Mouse (Mus musculus) MEL-GATA-1-ER (cell line): Measurements from ENCODE around the gene Anks6.
"Not testable (repeated sequence)": the region's sequence is repeated elsewhere in the genome, so short reads cannot be mapped to it uniquely, and the experiment has no call there.

Experiments used
- DNase-seq: peaks from one replicate; pipeline ENCODE4 v3.0.0-alpha.2; 2012; ENCODE audit warnings: low read depth; ENCODE audit errors: extremely low read depth

The Anks6 gene

DNA sequence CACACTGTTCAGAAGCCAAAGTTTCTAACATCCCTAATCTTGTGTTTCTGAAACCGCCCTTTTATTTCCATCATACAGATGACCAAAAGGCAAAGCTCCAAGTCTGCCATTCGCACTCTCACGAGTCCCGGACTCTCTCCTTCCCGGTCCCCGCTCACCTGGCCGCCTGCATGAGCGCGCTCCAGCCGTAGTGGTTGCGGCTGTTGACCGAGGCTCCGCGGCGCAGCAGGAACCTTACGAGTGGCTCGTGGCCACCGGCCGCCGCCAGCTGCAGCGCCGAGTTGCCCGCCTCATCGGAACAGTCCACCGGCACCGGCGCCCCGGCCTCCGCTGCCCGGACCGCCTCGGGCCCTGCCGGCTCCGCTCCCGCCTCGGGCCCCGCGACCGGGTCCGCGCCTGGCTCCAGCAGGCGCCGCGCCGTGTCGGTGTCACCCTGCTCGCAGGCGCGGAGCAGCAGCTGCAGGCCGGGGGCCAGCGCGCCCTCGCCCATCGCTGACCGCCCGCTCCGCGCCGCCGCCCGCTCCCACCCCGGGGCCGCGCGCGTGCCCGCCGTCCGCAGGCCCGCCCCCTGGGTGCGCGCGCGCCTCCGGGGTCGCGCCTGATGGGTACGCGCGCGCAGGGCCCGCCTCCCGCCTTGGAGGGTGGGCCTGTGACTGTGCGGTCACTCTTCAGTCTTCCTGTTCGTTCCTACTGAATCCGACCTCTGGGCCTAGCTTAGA, at the start of gene Anks6:
Gene Anks6 (minus strand): TSS at position 637 of the 719 bp plus-strand sequence.
- DNase-seq, result no peak

- no peak for DNase-seq
Measured at GRCm38 (mm10) chr4:47103561-47103960, 46.3 kb upstream of the Anks6 start.

- no peak for DNase-seq
Measured at GRCm38 (mm10) chr4:47093647-47094046, 36.4 kb upstream of the Anks6 start.

GRCm38 (mm10) chr4:47093161-47093560, 35.9 kb upstream of the Anks6 start:
- DNase-seq, result no peak

DNA sequence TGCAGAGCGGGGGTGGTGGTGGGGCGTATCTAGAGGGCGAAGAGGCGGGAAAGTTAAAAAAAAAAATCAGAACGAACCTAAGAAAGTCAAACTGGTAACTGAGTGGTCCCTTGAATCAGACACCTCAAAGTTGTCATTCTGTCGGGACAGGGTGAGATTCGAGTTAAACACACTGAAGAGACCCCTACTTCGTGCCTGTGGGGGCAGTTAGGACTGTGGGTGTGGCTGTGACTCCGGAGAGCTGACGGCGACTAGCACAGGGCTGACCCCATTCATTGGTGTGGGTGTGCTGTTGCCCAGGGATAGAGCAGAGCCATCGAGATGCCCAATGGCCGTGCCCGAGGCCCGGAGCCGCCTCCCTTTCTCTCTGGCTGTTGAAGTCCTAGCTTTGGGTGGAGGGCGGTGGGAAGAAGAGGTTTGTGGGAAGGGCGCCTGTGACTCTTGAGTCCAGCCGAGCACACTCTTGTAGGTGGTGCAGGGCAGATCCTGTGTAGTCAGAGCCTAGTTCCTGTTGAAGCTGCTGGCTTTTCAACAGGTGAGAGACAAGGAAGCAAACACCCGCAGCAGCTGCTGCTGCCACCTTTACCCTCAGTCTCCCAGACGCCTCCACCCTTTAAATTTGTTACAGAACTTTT, 35.3 kb upstream of the Anks6 start:
- no peak for DNase-seq

DNA sequence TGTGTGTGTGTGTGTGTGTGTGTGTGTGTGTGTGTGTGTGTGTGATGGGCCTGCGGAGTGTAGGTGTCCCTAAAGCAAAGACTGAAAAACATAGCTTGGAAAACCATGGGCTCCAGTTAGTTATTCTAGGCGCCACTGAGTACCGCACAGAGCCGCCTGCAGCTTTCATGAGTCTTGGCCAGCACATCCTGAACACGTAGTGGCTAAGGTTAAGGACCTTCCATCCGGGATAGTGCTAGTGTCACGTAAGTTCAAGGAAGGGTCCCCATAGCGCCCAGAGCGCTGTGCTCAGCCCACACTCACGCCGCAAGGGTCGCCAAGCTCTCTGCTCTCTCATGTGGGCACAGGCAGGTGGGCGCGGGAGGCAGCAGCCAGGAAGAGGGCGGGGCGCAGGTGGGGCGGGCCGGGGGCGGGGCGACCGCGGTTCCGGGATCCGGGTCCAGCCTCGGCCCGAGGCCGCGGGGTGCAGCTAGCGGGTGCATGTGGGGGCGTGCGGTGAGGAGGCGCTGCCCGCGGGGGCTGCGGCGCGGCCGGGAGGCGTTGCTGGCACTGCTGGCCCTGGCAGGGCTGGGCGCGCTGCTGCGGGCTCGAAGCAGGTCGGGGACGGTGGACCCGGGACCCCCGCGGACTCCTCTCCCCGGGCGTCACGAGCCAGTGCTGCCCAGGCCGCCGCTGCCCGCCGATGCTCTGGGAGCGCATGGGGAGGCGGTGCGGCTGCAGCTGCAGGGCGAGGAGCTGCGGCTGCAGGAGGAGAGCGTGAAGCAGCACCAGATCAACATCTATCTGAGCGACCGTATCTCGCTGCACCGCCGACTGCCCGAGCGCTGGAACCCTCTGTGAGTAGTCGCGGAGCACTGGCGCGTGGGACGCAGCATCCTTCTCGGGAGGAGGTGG, 34.5 kb upstream of the Anks6 start, which contains the start of gene Galnt12:
Gene Galnt12 (plus strand): TSS at position 417 of the 894 bp plus-strand sequence.
- no peak for DNase-seq

DNA sequence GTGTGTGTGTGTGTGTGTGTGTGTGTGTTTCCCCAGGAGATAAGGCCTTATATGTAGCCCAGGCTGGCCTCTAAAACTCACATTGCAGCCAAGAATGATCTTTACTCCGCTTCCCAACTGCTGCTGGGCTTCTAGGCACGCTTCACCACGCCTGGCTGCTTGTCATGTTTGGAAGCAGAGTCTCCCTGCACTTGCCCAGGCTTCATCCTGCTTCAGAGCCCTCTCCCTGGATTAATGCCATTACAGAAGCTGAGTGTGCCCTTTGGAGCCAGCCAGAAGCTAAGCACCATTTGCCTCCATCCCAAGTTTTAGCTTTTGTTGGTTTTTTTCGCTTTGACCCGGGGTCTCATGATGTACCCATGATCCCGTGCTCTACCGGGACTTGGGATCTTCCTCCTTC, 31.4 kb upstream of the Anks6 start:
- no peak for DNase-seq

GRCm38 (mm10) chr4:47083824-47084223, 26.6 kb upstream of the Anks6 start:
- no peak for DNase-seq

DNA sequence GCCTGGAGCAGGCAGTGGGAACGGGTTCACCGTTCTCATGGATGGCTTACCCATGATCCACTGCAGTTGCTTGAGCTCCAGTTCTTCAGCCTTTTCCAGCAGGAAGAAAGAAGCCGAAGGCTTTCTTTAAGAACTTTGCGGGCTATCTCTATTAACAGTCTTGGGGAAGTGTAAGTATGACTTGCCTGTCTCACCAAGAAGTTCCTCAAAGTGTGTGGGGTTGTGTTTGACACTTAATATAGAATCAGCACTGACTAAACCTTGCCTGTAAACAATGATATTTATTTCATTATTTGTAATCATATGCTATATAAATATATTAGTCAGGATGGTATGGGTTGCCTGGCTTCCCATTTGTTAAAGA, 23.4 kb upstream of the Anks6 start:
- DNase-seq, result no peak

DNA sequence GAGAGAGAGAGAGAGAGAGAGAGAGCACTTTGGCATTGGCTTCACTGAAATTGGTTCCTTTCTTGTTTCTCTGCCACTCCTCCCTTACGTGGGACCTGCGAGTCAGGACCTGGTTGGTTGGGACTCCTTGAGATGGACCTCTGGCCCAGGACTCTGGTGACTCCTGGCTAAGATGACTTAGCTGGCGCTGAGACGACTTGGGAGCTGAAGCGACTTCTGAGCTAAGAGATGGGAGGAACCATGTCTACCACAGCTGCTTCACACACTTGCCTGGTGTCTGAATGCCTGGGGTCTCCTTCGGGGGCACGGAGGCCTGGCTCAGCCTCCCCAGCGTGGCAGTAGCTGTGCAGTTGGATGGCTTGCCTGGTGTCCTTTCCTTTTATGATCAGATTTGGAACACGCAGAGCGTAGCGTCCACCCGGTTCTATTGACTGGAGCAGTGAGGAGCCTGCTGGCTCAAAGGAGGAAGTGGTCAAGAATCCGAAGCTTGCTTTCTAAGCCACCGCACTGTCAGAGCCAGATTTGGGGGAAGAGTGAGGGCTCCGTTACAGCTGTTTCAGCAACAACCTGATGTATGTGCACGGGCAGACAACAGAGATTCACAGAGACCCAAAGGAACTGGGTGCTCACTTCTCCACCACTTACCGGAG, 22.9 kb upstream of the Anks6 start:
- no peak for DNase-seq

- no peak for DNase-seq
Measured at GRCm38 (mm10) chr4:47075054-47075453, 17.8 kb upstream of the Anks6 start.

DNA sequence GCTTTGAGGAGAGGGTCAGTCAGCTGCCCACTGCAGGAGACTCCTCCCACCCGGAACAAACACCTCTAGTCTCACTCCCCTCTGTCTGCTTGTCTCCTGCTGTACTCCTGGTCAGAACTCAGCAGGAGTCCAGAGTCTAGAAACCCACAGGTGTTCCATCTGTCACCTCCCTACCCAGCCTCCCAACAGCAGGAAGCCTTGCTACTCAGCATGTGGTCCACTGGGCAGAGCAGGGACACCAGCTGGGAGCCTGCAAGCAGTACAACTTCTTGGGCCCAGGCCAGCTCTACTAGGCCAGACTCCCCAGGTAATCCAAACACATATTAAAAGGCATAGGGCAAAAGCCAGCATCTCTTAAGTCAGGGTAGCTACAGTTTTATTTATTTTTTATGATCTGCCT, 3.7 kb upstream of the Anks6 start:
- no peak for DNase-seq

- no peak for DNase-seq
Measured at GRCm38 (mm10) chr4:47057510-47058325, 491 bp upstream of the Anks6 start.

DNA sequence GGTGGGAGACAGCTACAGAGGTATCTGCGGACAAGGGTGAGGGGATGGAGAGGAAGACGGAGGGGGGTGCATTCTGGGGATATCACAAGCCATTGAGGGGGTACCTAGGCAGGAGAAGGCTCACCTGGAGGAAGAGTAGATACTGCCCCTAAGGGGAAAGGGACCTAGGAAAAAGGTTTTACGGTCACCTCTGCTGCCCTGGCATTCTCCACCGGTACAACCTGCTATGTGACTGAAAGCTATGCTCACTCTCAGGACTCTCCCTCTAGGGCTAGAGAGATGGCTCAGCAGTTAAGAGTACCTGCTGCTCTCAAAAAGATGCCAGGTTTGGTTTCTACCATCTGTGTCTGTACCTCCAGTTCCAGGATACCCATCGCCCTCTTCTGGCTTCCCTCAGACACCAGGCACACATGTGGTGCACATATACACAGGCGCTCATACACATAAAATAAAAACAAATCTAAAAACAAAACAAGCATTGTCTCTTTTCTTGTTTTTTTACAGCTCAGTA, 1.6 kb downstream of the Anks6 start:
- DNase-seq, result no peak

DNA sequence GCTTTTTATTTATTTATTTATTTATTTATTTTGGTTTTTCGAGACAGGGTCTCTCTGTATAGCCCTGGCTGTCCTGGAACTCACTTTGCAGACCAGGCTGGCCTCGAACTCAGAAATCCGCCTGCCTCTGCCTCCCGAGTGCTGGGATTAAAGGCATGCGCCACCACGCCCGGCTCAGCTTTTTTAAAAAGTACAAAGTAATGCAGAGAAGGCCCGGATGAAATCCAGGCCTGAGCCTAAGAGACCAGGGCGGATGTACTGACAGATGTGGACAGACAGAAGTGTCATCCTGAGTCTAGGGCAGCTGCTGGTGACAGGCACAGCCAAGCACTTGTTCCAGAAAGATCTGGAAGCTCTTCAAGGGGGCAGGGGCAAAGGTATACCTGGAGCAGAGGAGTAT, 2.1 kb downstream of the Anks6 start:
- not testable (repeated sequence) for DNase-seq

- DNase-seq, result no peak
Measured at GRCm38 (mm10) chr4:47051905-47052304, 5.3 kb downstream of the Anks6 start.

DNA sequence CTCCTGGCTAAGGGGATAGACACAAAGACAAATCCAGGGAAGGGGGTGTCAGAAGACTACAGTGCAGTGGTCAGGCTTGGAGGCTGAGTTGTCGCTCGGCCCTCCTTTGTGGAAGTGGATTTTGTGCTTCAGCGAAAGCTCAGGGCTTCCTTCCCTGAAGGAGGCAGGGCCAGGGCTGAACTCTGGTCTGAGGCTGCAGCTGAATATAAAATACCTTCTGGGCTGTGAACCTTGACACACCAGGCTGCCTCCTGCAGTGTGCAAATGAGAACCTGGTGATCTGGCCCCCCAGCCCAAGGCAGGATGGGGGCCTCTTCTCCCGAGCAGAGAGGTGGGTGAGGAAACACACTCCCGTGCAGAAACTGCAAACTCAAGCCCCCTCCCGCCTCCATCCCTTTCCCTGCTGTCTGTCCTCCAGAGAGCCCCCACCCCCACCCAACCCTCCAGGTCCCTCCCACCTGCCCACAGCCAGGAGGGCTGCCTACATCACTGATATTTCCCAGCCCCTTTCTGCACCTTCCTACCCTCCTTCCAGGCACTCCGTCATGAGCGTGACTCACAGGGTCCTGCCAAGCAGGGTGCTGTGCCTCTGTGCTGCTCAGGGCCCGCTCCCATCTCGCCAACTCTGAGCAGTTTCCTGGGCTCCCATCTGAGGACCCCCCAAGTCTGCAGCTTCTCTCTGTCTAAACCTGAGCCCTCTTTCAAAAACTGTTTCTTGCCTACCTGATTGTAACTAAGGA, 6.4 kb downstream of the Anks6 start:
- DNase-seq, result no peak

DNA sequence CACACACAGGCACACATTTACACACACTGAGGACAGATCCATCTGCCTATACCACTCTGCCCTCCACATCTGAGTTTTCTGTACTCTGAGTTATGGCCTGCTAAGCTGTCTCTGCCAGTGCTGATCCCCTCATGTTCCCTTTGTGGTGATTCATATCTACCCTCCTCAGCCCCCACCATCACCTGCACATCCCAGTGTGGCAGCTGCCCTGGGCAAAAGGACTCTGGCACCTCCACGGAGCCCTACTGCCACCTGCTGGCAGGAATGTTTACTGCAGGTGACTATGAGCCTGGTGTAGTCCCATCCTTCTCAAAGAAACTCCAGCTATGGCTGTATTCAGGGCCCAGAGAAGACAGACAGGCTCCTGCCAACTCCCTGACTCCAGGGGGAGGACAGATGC, 7.1 kb downstream of the Anks6 start:
- peak; percentile 23 for DNase-seq

DNA sequence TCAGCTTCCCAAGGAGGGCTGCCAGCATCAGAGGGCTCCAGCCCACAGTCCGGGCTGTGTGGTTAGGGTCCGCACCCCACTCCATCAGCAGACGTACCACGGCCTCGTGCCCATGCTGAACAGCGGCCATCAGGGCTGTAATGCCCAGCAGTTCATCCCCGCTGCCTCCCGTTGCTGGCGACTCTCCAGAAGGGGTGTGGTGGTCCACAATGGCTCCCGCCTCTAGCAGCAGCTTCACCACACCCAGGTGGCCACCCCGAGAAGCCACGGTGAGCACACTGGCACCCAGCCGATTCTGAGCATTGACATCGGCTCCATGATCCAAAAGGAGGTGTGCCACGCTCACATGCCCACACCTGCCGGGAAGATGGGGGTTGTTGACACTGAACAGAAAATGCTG, 8.0 kb downstream of the Anks6 start:
- no peak for DNase-seq

GRCm38 (mm10) chr4:47047765-47048164, 9.5 kb downstream of the Anks6 start:
- no peak for DNase-seq
